Mouse (Mus musculus): Measurements from ENCODE around the gene Peli2.
A peak's percentile ranks its signal among the peaks of the same experiment; 100 is the strongest.

The Peli2 gene

DNA sequence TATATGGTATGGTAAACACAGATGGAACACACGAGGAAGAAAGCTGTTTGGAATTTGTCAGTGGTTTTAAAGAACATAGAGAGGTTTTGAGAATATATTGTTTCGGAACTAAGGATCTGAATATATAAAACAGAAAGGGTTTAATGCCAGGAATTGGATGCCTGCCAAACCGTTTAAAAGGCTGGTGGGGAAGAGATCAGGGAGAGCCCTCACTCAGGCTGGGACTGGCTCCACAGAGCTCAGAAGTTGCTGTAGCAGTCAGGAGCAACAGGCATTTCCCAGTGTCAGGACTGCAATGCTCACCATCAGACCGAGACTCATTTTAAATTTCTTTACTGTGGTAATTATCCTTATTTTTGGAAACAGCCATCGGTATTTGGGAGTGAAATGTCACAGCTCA lies 76.2 kb downstream of the Peli2 start:
- no peak for DNase-seq

DNA sequence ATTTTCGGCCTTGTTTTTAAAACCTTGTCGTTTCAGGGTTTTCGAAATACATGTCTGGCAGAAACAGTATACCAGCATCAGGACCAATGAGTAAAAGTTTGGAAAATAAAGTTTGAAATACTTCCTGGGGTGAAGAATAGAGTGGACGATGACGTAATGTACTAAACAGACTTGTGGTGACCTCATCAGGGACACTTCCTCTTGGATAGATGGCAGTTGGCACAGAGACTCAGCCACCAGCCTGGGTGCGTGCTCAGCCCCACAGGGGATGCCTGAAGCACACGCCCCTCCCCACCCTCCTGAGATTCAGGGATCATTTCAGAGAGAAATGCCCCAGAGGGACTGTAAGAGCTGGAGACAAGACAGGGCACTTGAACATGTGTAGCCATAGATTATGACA lies 76.7 kb downstream of the Peli2 start:
- DNase-seq: no peak

DNA sequence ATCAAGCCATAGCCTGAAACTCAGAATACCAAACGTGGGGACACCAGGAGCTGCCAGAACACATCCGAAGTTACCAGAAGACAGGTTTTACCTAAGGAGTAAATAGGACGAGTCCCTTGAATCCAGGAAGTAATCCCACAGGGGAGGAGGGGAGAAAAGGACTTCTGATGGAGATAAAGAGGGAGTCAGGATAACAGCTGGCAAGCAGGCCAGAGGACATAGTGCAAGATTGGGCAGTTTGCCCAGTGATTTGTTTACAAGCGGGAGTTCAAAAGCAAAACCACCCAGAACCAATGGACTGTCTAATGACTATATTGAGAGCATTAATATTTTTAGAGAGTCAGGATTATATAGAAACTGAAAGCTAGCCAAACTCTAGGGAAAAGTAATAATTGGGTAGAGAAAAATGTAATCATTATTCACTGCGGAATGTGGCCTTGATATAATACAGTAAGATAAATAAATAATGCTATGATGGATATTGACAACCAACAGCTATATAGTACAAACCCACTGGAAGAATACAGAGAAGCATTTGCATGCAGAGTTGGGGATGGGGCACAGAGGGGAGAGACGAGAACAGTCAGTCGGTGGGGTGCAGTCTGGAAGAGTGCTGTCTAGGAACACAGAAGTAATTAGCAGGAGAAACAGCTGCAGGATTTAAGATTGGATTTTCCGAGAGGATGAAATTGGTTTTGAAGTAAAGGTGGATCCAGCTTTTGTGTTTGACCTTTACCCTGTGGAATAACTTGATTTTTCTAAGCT lies 77.7 kb downstream of the Peli2 start:
- DNase-seq: peak; percentile 75

DNA sequence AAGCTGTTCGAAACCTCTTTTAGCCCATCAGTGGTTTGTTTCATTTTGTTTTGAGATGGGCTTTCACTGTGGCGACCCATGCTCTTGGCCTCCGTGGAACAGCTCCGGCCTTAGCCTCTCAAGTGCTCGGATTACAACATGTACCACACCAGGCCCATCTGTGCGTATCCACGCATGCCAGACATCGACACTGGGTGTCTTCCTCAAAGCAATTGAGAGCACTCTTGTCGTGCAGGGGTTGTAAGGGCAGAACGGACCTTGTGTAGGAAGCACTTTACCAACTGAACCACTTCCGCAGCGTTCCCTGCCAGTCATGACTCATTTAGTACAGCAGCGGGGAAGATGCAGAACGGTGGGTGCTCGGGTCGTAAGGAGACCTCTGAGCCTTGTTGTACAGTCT lies 78.3 kb downstream of the Peli2 start:
- peak; percentile 16 for DNase-seq

DNA sequence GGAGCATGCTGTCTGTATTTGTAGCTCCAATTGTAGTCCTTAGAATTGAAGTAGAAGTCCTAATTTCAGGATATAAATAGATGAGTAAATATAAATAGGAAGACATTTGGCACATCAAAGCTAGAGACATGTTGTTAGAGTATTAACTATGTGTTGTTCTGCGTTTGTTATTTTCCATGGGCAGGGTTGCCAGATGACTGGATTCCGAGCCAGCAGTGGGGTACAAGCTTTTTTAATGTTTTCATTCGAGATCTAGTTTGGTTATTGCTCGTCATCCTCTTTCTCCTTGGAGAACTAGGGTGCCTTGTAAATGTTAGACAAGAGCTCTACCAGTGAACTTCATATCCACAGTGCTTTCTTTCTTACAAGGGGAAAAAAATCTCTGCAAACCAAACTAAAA lies 78.9 kb downstream of the Peli2 start:
- DNase-seq: no peak

DNA sequence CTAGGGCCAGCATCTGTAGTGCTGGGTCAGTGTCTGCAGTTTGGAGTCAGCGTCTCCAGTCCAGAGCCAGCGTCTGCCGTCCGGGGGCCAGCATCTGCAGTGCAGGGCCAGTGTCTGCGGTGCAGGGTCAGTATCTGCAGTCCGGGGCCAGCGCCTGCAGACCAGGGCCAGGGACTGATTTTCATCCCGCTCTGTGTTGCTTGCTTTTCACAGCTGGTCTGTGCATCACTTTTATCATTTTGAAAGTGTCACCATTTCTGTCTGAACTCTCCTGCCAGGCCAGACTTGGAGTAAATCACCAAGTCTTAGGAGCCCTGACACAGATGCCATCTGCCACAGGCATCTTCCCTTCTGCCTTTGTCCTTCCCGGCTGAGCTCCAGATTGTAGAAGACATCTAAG lies 79.7 kb downstream of the Peli2 start:
- DNase-seq: no peak

DNA sequence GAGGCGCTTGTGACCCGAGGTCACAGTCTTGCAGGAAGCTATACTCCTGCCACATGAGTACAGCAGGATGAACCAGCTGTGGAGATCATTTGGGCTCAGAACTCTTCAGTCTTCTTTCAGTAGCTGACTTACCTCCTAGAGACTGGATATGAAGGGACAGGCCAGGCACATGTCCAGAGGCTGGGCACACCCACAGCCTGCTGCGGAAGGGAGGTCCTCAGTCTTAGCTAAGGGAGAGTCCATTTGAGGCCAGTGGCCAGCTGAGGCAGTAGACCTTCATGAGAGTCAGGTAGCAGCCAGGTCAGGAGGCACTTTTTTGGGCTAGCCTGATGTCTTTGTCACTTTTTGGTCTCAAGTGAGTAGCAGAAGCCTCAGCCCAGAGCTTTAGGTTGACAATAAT lies 80.2 kb downstream of the Peli2 start:
- DNase-seq: no peak

DNA sequence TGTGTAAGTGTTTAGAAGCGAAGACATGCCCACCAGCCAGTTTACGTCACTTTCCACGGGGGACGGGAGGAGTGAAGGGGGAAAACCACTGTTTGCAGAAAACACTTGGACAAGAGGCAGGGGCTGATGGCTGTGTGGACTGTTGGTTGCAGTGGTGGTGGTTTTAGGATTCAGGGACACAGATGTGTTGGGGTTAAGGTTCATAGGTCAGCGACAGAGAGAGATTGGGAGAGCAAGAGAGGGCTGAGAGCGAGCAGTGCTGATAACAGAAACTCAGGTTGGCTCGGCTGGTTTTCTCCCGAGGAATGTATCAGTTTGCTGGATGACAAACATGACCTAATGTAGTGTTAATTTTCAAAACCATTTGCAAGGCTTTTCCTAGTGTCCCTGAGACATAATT lies 80.8 kb downstream of the Peli2 start:
- DNase-seq: no peak

DNA sequence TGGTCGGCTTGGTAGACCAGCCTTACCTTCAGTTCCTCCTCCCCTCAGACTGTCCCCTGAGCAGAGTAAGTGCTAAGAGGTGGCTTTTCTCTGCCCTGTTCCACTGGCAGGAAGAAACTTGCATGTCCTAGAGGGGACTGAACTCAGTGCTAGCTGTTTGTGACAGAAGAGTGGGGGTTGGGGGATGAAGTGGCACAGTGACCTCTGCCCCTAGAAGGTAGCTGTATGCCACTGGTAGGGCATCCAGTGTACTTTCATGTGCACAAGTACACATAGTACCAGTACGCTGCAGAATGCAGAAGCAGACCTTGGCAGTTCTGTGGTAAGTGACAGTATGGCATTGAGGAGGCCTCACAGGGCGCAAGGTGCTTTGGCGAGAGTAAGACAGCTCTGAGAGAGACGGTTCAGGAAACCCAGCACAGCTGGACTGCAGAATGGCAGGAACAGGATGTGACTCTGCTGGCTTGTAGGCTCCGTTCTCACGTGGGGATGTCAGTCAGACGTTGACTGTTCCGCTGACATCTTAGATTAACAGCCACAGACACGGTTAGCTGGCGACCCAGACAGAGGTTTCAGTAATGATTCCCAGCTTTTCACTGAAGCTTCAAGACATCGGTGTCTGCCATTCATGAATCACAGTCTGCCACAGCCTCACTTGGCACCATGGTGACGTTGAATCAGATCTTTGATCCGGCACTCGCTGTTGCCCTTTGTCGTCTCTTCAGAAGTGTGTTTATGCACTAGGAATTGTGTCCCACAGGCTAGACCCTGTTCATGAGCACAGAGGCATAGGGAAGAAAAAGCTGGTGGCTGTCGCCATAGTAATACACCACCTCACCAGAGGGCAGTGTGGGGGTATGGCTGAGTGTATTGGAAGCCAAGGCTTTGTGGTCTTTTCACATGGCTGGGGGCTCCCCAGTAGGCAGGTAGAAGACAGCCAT lies 81.7 kb downstream of the Peli2 start:
- DNase-seq: no peak

DNA sequence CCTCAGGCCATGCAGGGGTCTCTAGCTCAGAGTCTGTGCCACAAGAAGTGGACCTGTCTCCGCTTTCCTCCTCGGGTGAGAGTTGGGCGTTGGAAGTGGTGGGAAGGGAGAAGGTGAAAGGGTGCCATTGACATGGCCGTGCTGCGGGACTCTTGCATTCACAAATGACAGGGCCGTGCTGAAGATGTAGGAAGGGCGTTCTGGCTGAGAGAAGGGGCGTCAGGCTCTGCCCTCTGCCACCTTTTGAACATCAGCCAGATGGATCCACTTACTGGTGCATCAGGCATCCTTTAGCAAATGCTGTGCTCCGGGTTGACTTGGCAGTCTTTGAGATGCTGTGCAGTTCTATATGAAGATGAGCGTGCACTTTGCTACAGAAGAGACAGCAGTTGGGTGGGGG lies 84.4 kb downstream of the Peli2 start:
- DNase-seq: no peak

DNA sequence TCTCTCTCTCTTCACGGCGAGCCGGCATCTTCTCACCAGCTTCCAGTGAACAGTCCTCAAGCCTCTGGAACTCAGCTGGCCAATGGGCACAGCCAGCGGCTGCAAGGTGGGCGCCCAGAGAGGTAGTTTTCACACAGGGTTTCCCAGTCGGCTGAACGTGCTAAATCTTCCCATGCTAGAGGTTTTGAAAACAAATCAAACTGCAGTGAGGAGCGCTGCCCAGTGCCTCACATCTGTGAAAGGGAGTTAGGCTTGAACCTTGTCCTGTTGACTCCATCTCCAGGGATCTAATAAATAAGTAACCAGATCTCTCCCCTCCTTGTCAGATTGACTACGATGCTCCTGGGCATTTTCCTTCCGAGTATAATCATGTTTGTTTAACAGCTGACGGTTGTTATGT lies 85.0 kb downstream of the Peli2 start:
- no peak for DNase-seq

DNA sequence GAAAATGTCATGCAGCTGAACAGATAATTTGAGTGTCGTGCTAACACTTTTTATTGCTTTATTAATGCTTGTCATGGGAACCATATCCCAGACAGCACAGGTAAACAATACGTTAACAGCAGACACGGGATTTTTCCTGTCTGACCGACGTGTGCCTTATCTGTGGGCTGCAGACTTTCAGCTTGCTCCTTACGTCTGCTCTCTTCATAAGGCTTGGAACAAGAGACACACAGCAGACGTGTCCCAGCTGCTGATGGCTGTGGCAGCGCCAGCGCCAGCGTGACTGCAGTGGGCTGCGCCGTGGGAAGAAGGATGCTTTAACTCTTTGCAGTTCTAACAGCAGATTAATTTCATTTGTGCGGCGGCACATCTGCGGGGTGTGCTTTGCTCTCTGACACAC lies 86.5 kb downstream of the Peli2 start:
- DNase-seq: peak; percentile 50

DNA sequence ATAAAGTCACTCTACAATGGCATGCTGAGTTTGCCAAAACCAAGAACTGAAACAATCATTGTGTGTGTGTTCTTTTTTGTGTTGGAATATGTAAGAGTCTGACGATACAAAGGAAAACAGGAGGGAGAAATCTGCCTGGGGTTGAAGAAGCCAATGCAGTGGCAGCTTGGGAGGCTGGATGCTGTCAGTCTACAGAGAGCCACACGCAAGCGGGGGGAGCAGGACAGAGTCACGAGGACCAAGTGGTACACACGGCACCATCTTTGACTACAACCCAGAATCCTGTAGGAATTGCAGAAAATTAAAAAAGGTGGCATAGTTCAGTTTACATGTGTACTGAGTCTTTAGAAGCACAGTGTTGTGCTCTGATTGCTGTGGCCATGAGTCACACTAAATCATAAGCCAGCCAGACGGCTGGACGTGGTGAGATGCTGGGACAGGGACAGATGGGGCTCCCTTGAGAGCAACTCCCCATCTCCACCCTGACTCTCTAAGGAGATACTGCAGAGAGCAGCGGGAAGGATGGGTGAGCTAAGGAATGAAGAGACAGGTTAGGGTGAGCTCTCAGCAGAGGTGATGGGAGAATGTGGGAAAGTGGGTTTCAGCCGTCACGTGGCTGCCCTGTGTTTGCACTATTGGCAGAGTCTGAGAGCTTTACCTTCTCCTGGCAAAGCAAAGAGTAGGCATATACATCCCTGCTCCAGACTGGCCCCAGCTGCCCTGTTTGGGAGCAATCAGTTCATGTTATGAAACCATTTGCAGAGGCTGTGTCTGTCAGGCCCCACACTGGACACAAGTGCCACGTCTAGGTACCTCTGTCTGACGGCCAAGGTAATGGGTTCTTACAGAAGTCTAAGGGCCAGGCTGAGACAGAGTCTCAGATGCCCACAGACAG lies 87.4 kb downstream of the Peli2 start:
- DNase-seq: no peak

DNA sequence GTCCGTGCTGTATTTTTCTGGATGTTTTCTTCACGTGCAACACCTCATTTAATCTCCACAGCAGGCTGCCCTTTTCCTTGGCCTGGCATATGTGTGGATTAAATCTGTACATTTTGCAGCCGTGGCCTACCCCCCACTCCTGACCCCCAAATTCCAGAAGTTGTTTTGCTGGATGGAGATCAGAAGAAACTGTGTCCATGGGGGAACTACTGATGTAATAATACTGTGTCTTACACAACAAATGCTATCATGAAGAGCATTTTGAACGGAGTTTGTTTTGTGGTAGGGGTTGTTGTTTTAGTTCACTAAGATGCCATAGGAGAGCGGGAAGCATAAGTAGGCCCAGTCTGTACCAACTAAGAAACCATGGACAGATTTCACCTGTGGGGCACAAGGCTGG lies 88.8 kb downstream of the Peli2 start:
- no peak for DNase-seq

DNA sequence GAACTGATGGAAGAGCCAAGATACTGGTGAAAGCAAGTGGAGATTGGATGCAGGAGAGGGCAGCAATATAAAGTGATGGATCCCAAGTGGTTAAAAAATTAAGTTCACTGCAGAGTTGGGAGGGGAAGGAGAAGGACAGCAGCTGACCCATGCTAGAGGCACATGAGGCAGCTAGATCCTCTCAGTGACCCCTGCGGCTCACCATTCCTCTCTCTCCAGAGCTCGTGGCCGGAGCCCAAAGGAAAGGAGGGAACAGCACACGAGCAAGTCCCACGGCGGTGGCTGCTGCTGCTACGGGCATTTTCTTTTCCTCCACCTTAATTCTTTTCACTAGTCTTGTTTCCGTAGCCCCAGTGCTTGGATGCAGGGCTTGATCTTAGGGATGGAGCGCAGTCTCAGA lies 89.5 kb downstream of the Peli2 start:
- peak; percentile 25 for DNase-seq

DNA sequence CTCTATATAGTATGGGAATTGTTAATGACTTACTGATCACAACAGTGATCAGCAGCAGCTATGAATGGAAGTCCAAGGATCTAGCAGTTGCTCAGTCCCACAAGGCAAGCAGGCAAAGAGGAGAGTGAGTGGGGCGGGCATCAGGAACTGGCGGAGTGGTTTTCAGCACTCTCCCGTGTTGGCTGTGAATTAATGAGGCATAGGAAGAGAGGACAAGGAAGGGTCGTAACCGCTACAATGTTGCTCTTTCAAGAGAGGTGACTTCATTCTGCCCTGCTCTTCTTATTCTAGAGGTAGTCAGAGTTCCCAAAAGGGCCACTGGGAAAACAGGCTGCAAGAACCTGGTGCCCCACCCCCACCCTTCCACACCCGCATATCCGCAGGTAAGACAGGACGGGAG lies 90.9 kb downstream of the Peli2 start:
- DNase-seq: no peak

DNA sequence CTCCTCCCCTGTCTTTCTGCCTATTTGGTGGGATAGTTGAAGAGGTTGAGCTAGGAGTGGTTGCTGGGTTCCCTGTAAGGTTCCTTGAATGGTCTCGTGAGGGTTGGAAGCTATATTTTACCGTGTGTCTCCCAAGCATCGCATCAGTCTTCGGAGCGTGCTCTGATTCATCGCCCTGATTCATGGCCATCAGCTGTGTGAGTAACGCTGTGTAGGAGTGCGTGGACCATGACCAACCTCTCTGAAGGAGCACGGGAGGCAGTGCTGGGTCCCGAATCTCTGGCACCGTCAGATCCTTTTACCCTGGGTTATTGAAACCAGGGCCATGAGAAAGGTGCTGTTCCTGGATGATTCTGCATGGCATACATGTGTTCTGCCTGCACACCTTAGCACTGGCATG lies 92.2 kb downstream of the Peli2 start:
- DNase-seq: no peak

DNA sequence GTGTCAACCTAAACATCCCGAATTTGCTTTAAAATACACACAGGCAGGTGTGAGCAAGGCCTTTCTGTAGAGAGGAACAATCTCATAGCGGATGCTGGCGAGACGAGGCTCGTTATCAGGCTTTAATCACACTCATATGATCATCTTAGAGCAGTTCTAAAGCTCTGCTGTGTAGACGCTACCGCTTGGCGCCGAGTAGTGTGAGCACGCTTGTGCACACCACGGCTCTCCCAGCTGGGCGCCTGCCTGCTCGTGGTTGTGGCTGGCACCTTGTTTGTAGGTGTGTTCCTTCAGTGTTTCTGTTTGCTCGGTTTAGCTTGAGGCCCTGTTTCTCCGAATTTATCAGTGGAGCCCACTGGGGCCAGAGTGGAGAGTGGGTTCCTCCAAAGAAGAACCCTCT lies 93.0 kb downstream of the Peli2 start:
- no peak for DNase-seq

DNA sequence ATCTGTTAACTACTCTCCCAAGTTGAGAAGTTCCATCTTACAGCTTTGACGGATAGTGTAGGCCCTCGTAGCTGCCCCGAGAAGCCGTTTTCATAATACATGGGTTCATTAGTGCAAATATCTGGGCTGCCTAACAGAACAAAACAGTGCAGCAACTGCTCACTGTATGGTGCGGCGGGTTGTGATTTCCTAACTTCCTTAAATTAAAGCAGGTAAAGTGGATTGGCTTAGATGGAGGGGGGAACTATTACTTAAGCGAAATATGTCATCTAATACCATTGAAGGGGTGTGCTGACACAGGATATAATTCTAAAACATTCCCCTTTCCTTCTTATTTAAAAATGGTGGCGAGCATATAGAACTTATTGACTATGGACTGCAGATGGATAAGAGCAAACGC lies 101.4 kb downstream of the Peli2 start:
- DNase-seq: no peak

DNA sequence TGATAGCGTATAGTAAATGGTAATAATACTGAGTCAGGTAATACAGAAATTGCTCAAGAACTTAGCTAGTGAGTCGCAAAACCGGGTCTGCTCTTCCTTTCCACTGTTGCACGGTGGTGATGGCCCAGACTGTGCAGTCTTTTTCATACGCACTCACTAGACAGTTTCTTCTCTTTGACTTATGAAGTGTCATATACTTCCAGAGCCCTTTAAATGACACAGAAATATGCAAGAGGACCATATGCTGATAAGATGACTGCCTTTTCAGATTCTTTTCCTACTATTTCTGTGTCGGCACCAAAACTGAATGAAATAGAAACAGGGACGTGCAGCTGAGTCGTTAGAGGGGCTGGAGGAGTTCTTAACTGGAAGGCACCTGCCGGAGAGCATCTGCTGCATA lies 102.1 kb downstream of the Peli2 start:
- no peak for DNase-seq

DNA sequence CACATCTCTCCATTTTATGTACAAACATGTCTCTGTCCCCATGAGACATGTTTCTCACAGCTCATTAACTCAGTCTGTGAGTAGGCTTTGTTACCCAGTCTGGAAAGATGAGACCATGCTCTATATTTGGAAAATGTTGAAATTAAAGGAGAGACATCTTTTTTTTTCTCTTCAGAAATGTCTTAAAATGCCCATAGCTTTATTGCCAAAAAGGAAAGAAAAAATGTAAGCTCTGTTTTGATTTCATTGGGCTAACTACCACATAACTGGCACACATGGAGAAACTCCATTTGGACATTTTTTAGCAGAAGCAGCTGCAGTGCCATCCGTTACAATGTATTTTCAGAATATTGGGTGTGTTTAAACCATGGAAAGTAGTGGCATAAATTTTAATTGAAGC lies 103.6 kb downstream of the Peli2 start:
- DNase-seq: no peak

DNA sequence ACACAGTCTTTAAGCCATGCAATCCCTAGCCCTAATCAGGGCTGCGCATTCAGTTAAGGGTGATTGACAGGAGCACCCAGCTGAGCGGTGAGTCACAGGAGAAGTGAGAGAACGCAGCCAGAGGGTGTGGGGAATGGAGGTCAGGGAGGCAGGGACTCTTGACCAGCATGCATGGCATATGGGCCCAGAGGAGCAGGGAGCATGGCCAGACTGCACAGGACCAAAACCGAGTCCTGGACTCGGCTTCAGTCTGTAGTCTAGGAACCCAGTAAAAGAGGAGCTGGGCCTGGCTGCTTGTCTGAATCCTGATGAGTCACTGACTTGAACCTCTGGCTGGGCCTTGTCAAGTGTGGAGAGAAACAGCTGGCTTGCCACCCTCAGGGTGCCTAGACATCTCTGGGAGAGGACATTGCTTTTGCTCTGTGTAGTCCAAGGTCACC lies 104.3 kb downstream of the Peli2 start:
- no peak for DNase-seq

DNA sequence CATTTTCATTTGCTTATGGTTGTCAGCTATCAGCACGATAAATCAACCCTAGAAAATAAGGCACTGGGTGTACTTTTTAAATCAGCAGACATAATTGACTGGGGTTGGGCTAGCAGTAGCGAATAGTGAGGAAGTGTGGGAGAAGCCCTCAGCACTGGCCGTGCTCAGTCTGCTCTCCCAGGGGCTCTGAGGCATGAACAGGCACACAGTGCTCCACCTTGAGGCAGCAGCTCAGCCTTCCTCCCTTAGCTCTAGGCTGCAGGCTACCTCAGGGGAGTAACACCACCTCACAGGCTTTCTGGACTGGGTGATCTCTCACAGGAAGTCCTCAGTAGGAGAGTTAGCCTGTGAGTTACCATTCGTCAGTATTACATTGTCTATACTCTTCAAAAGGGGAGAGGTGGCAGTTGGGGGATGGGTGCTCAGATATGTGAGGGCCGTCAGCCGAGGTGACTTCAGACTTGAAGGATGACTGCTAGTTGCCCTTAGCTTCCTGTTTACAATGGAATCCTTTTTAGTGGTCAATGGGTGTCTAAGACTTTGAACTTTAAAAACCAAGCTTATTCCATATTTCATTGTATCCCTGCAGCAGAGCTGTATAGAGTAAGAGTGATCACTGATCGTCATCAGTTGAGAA lies 105.3 kb downstream of the Peli2 start:
- no peak for DNase-seq
